Mouse (Mus musculus): ENCODE data around the gene Sash3.

GRCm38 (mm10) chrX:48193235-48194152 lies 47.3 kb downstream of the Sash3 start:
- TF ChIP-seq USF1 (IDR thresholded peaks at IDR 0.05; ENCODE audit: low read depth) (no peak), POLR2AphosphoS2 (IDR thresholded peaks at IDR 0.05; ENCODE audit: insufficient read length, low read depth) (no peak), POLR2A (IDR thresholded peaks at IDR 0.05; ENCODE audit: insufficient read length, low read depth) (no peak), CEBPB (IDR thresholded peaks at IDR 0.05; ENCODE audit: insufficient read depth, poor library complexity, severe bottlenecking) (no peak)
